Mouse (Mus musculus): ENCODE measurements around the gene Cdk5r2.

The Cdk5r2 gene

GRCm38 (mm10) chr1:74877199-74877598 is 22.5 kb downstream of the Cdk5r2 start:
- TF ChIP-seq POU5F1 (IDR thresholded peaks at IDR 0.05; ENCODE audit: borderline replicate concordance, low read length) (no peak), NANOG (IDR thresholded peaks at IDR 0.05; ENCODE audit: borderline replicate concordance, low read length) (no peak), CTCF (conservative IDR thresholded peaks at IDR 0.05; ENCODE audit: low read length) (no peak)
- Histone ChIP-seq H3K27me3 (ENCODE audit: insufficient read depth, low read length) (peaks cover 78% of the 10 kb centered on the region), H3K4me1 (replicated peaks; ENCODE audit: low read depth, low read length) (peaks cover 11% of the 10 kb centered on the region), H3K4me3 (replicated peaks; ENCODE audit: low read length) (no peak overlapping the region), H3K9me3 (ENCODE audit: low read length) (no peaks in the 10 kb centered on the region), H3K36me3 (ENCODE audit: insufficient read depth, low read length) (no peaks in the 10 kb centered on the region)

GRCm38 (mm10) chr1:74880785-74881360 is 26.1 kb downstream of the Cdk5r2 start:
- H3K4me1 ChIP-seq (replicated peaks; ENCODE audit: low read depth, low read length), result peaks cover 34% of the 10 kb centered on the region
- no peak for TF ChIP-seq POU5F1 (IDR thresholded peaks at IDR 0.05; ENCODE audit: borderline replicate concordance, low read length)
- TF ChIP-seq CTCF (conservative IDR thresholded peaks at IDR 0.05; ENCODE audit: low read length), result peak; percentile 90
- no peak overlapping the region for H3K4me3 ChIP-seq (replicated peaks; ENCODE audit: low read length)
- H3K9me3 ChIP-seq (ENCODE audit: low read length), result no peaks in the 10 kb centered on the region
- H3K27me3 ChIP-seq (ENCODE audit: insufficient read depth, low read length), result peaks cover 96% of the 10 kb centered on the region
- no peaks in the 10 kb centered on the region for H3K36me3 ChIP-seq (ENCODE audit: insufficient read depth, low read length)

- TF ChIP-seq POU5F1 (IDR thresholded peaks at IDR 0.05; ENCODE audit: borderline replicate concordance, low read length) (no peak), CTCF (conservative IDR thresholded peaks at IDR 0.05; ENCODE audit: low read length) (no peak), NANOG (IDR thresholded peaks at IDR 0.05; ENCODE audit: borderline replicate concordance, low read length) (no peak)
- peak overlapping the region; percentile 54 for H3K4me3 ChIP-seq (replicated peaks; ENCODE audit: low read length)
- H3K27me3 ChIP-seq (ENCODE audit: insufficient read depth, low read length), result peaks cover 97% of the 10 kb centered on the region
- peaks cover 39% of the 10 kb centered on the region for H3K4me1 ChIP-seq (replicated peaks; ENCODE audit: low read depth, low read length)
- H3K36me3 ChIP-seq (ENCODE audit: insufficient read depth, low read length), result no peaks in the 10 kb centered on the region
- H3K9me3 ChIP-seq (ENCODE audit: low read length), result no peaks in the 10 kb centered on the region
These were observed 27.5 kb downstream of the Cdk5r2 start for GRCm38 (mm10) chr1:74882055-74882734.

DNA sequence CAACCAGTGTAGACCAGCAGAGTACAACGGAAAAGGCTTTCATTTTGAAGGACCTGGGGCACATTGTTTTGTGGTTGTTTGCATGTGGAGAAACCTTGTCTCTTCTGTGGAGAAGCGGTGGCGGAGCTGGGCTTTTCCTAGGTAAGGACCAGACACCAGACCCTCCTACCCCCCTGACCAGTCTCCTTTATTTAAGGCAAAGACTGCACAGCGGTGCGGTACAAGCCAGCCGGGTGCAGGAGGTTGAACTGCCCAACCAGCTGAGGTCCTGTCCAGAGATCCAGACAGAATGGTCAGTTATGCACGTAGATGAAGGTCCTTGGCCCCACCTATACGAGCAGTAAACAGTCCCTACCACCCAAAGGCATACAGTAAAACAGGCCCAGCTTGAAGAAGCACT is 28.1 kb downstream of the Cdk5r2 start:
- H3K9me3 ChIP-seq (ENCODE audit: low read length), result no peaks in the 10 kb centered on the region
- no peaks in the 10 kb centered on the region for H3K36me3 ChIP-seq (ENCODE audit: insufficient read depth, low read length)
- peaks cover 96% of the 10 kb centered on the region for H3K27me3 ChIP-seq (ENCODE audit: insufficient read depth, low read length)
- TF ChIP-seq CTCF (conservative IDR thresholded peaks at IDR 0.05; ENCODE audit: low read length), result no peak
- TF ChIP-seq NANOG (IDR thresholded peaks at IDR 0.05; ENCODE audit: borderline replicate concordance, low read length), result no peak
- TF ChIP-seq POU5F1 (IDR thresholded peaks at IDR 0.05; ENCODE audit: borderline replicate concordance, low read length), result no peak
- peaks cover 39% of the 10 kb centered on the region for H3K4me1 ChIP-seq (replicated peaks; ENCODE audit: low read depth, low read length)
- H3K4me3 ChIP-seq (replicated peaks; ENCODE audit: low read length), result peak overlapping the region; percentile 54

- Histone ChIP-seq H3K4me1 (replicated peaks; ENCODE audit: low read depth, low read length) (peaks cover 39% of the 10 kb centered on the region), H3K4me3 (replicated peaks; ENCODE audit: low read length) (no peak overlapping the region), H3K27me3 (ENCODE audit: insufficient read depth, low read length) (peaks cover 96% of the 10 kb centered on the region), H3K36me3 (ENCODE audit: insufficient read depth, low read length) (no peaks in the 10 kb centered on the region), H3K9me3 (ENCODE audit: low read length) (no peaks in the 10 kb centered on the region)
- no peak for TF ChIP-seq CTCF (conservative IDR thresholded peaks at IDR 0.05; ENCODE audit: low read length)
- TF ChIP-seq POU5F1 (IDR thresholded peaks at IDR 0.05; ENCODE audit: borderline replicate concordance, low read length), result no peak
- no peak for TF ChIP-seq NANOG (IDR thresholded peaks at IDR 0.05; ENCODE audit: borderline replicate concordance, low read length)
These were observed 28.7 kb downstream of the Cdk5r2 start for GRCm38 (mm10) chr1:74883441-74883840.

- TF ChIP-seq CTCF (conservative IDR thresholded peaks at IDR 0.05; ENCODE audit: low read length) (no peak), POU5F1 (IDR thresholded peaks at IDR 0.05; ENCODE audit: borderline replicate concordance, low read length) (no peak), NANOG (IDR thresholded peaks at IDR 0.05; ENCODE audit: borderline replicate concordance, low read length) (no peak)
- Histone ChIP-seq H3K36me3 (ENCODE audit: insufficient read depth, low read length) (no peaks in the 10 kb centered on the region), H3K9me3 (ENCODE audit: low read length) (no peaks in the 10 kb centered on the region), H3K27me3 (ENCODE audit: insufficient read depth, low read length) (peaks cover 93% of the 10 kb centered on the region), H3K4me1 (replicated peaks; ENCODE audit: low read depth, low read length) (peaks cover 39% of the 10 kb centered on the region), H3K4me3 (replicated peaks; ENCODE audit: low read length) (peak overlapping the region; percentile 66)
These were observed 29.7 kb downstream of the Cdk5r2 start for GRCm38 (mm10) chr1:74884196-74885141.

GRCm38 (mm10) chr1:74885369-74886042 is 30.8 kb downstream of the Cdk5r2 start, which contains the start of gene Fev:
Fev (minus strand) TSS chr1:74885419.
- peaks cover 39% of the 10 kb centered on the region for H3K4me1 ChIP-seq (replicated peaks; ENCODE audit: low read depth, low read length)
- H3K9me3 ChIP-seq (ENCODE audit: low read length), result no peaks in the 10 kb centered on the region
- peak within 1 kb of the TSS; percentile 66 for H3K4me3 ChIP-seq (replicated peaks; ENCODE audit: low read length)
- TF ChIP-seq CTCF (conservative IDR thresholded peaks at IDR 0.05; ENCODE audit: low read length) (no peak), NANOG (IDR thresholded peaks at IDR 0.05; ENCODE audit: borderline replicate concordance, low read length) (no peak), POU5F1 (IDR thresholded peaks at IDR 0.05; ENCODE audit: borderline replicate concordance, low read length) (no peak)
- H3K36me3 ChIP-seq (ENCODE audit: insufficient read depth, low read length), result no peaks in the 10 kb centered on the region
- H3K27me3 ChIP-seq (ENCODE audit: insufficient read depth, low read length), result peaks cover 95% of the 10 kb centered on the region

DNA sequence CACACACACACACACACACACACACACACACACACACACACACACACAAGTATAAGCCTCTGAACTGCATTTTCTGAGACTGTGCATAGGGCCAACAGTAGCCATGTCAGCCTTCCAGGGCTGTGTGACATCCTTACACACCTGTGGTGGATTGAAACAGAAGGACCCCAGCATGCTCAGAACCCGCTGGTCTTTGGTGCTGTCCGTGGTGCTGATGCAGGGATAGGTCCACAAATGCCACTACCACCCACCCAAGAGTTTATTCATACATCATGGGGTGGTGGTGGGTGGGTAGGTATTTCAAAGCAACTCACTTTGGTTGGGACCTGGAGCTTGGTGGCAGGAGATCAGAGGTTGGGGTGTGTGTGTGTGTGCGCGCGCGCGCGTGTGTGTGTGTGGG is 36.8 kb downstream of the Cdk5r2 start:
- H3K4me1 ChIP-seq (replicated peaks; ENCODE audit: low read depth, low read length), result peaks cover 34% of the 10 kb centered on the region
- no peak for TF ChIP-seq CTCF (conservative IDR thresholded peaks at IDR 0.05; ENCODE audit: low read length)
- no peak for TF ChIP-seq NANOG (IDR thresholded peaks at IDR 0.05; ENCODE audit: borderline replicate concordance, low read length)
- no peak for TF ChIP-seq POU5F1 (IDR thresholded peaks at IDR 0.05; ENCODE audit: borderline replicate concordance, low read length)
- no peak overlapping the region for H3K4me3 ChIP-seq (replicated peaks; ENCODE audit: low read length)
- no peaks in the 10 kb centered on the region for H3K9me3 ChIP-seq (ENCODE audit: low read length)
- H3K36me3 ChIP-seq (ENCODE audit: insufficient read depth, low read length), result no peaks in the 10 kb centered on the region
- H3K27me3 ChIP-seq (ENCODE audit: insufficient read depth, low read length), result peaks cover 94% of the 10 kb centered on the region
